Mouse (Mus musculus): ENCODE data around the gene Ripply3. TPM values are rescaled to one million over a fixed set of nuclear protein-coding genes. Genes with fewer than 3 reads are reported as not detected.
A peak's percentile ranks its signal among the peaks of the same experiment; 100 is the strongest.

Gene Ripply3
- polyA plus RNA-seq (2014; fragmentation: Nextera tagmentation; extraction: Ambion mirVana), result 5.3 and 6.0 TPM in 2 replicates

GRCm38 (mm10) chr16:94327781-94328711 lies at the start of gene Ripply3:
TSS of gene Ripply3 (plus strand) at chr16:94328420.
- H3K27me3 ChIP-seq (ENCODE audit: control insufficient read depth, insufficient read depth, low read length), result peaks cover 24% of the 10 kb centered on the region
- 1% methylated on average over 63 of the region's 63 CpGs for WGBS
- peak within 1 kb of the TSS; percentile 36 for H3K9ac ChIP-seq (ENCODE audit: low read length)
- ATAC-seq (ENCODE audit: low FRiP score), result peak; percentile 43
- H3K9me3 ChIP-seq (ENCODE audit: control insufficient read depth, low read length), result no peaks in the 10 kb centered on the region
- peak; percentile 95 for DNase-seq (ENCODE audit: low spot score, missing footprints)
- no peak within 1 kb of the TSS for H3K27ac ChIP-seq (ENCODE audit: low read depth, low read length)
- H3K4me2 ChIP-seq, result peak within 1 kb of the TSS; percentile 65
- H3K36me3 ChIP-seq (ENCODE audit: control insufficient read depth, insufficient read depth, low read length), result no peaks in the 10 kb centered on the region
- peaks cover 23% of the 10 kb centered on the region for H3K4me1 ChIP-seq (ENCODE audit: control insufficient read depth, insufficient read depth, low read length)
- peak within 1 kb of the TSS; percentile 42 for H3K4me3 ChIP-seq (ENCODE audit: low read depth, low read length)

- WGBS, result 89% methylated on average over 3 of the region's 3 CpGs
- ATAC-seq (ENCODE audit: low FRiP score) (no peak), DNase-seq (ENCODE audit: low spot score, missing footprints) (no peak)
- Histone ChIP-seq H3K4me1 (ENCODE audit: control insufficient read depth, insufficient read depth, low read length) (no peaks in the 10 kb centered on the region), H3K27me3 (ENCODE audit: control insufficient read depth, insufficient read depth, low read length) (no peaks in the 10 kb centered on the region), H3K27ac (ENCODE audit: low read depth, low read length) (no peak overlapping the region), H3K9ac (ENCODE audit: low read length) (no peak overlapping the region), H3K4me3 (ENCODE audit: low read depth, low read length) (no peak overlapping the region), H3K36me3 (ENCODE audit: control insufficient read depth, insufficient read depth, low read length) (0 out of 2 replicates have a peak, but pooled peaks cover 2% of the 10 kb centered on the region), H3K4me2 (no peak overlapping the region), H3K9me3 (ENCODE audit: control insufficient read depth, low read length) (no peaks in the 10 kb centered on the region)
Measured at GRCm38 (mm10) chr16:94283972-94284371, 44.2 kb upstream of the Ripply3 start.

- H3K27me3 ChIP-seq (ENCODE audit: control insufficient read depth, insufficient read depth, low read length), result no peaks in the 10 kb centered on the region
- no peak overlapping the region for H3K4me3 ChIP-seq (ENCODE audit: low read depth, low read length)
- H3K36me3 ChIP-seq (ENCODE audit: control insufficient read depth, insufficient read depth, low read length), result 0 out of 2 replicates have a peak, but pooled peaks cover 2% of the 10 kb centered on the region
- WGBS, result 90% methylated on average over 9 of the region's 9 CpGs
- H3K9me3 ChIP-seq (ENCODE audit: control insufficient read depth, low read length), result no peaks in the 10 kb centered on the region
- peaks cover 3% of the 10 kb centered on the region for H3K4me1 ChIP-seq (ENCODE audit: control insufficient read depth, insufficient read depth, low read length)
- no peak for ATAC-seq (ENCODE audit: low FRiP score)
- no peak for DNase-seq (ENCODE audit: low spot score, missing footprints)
- H3K27ac ChIP-seq (ENCODE audit: low read depth, low read length), result no peak overlapping the region
- H3K9ac ChIP-seq (ENCODE audit: low read length), result no peak overlapping the region
- no peak overlapping the region for H3K4me2 ChIP-seq
Measured at GRCm38 (mm10) chr16:94287826-94288225, 40.4 kb upstream of the Ripply3 start.

- Histone ChIP-seq H3K27me3 (ENCODE audit: control insufficient read depth, insufficient read depth, low read length) (no peaks in the 10 kb centered on the region), H3K27ac (ENCODE audit: low read depth, low read length) (no peak overlapping the region), H3K4me1 (ENCODE audit: control insufficient read depth, insufficient read depth, low read length) (peaks cover 3% of the 10 kb centered on the region), H3K9ac (ENCODE audit: low read length) (peak overlapping the region; percentile 84), H3K36me3 (ENCODE audit: control insufficient read depth, insufficient read depth, low read length) (0 out of 2 replicates have a peak, but pooled peaks cover 2% of the 10 kb centered on the region), H3K9me3 (ENCODE audit: control insufficient read depth, low read length) (no peaks in the 10 kb centered on the region), H3K4me3 (ENCODE audit: low read depth, low read length) (peak overlapping the region; percentile 91), H3K4me2 (peak overlapping the region; percentile 98)
- DNase-seq (ENCODE audit: low spot score, missing footprints) (peak; percentile 91), ATAC-seq (ENCODE audit: low FRiP score) (no peak; the same call in none of the 2 replicates)
- WGBS, result 14% methylated on average over 39 of the region's 39 CpGs
Measured at GRCm38 (mm10) chr16:94289138-94290072, 38.8 kb upstream of the Ripply3 start.

DNA sequence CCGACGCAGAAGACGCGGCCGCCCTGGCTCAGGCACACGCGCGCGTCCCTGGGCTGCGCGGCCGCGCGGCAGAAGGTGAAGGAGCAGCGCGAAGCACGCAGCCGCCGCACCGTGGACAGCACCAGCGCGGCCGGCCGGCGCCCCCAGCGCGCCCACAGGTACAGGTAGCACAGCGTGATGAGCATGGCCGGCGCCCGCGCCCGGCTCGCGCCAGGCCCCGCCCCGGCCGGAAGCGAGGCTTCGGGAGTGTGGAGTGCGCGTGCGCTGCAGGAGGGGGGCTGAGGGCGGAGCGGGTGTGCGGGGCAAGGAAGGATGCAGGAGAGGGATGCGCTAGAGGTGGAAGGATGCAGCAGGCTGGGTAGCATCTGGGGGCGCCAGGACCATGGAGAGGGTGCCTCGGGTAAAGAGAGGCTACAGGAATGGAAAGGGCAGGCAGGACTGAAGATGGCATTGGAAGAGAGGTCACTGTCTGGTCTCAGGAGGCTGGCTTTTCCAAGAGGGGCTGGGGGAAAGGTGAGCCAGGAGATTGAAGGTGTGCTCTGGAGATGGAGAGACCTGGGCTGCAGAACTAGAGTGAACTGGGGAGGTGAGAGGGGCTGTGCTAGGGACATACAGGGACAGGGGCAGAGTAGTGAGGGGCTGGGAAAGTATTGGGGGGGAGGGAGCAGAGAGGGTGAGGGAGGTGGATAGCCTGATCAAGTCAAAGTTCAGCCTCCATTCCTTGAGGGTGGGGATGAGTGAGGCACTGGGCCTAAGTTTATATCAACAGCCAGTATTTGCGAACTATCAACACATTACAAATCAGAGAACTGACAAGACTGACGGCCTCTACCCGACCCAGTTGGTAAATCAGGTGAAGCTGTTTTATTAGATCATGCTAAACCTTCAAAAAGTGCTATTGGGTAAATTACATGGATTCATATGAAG lies 37.9 kb upstream of the Ripply3 start:
- ATAC-seq (ENCODE audit: low FRiP score), result peak; percentile 98
- WGBS, result 5% methylated on average over 52 of the region's 52 CpGs
- no peaks in the 10 kb centered on the region for H3K27me3 ChIP-seq (ENCODE audit: control insufficient read depth, insufficient read depth, low read length)
- 0 out of 2 replicates have a peak, but pooled peaks cover 2% of the 10 kb centered on the region for H3K36me3 ChIP-seq (ENCODE audit: control insufficient read depth, insufficient read depth, low read length)
- H3K4me1 ChIP-seq (ENCODE audit: control insufficient read depth, insufficient read depth, low read length), result peaks cover 3% of the 10 kb centered on the region
- peak overlapping the region; percentile 98 for H3K4me2 ChIP-seq
- DNase-seq (ENCODE audit: low spot score, missing footprints), result peak; percentile 97
- H3K4me3 ChIP-seq (ENCODE audit: low read depth, low read length), result peak overlapping the region; percentile 91
- no peak overlapping the region for H3K27ac ChIP-seq (ENCODE audit: low read depth, low read length)
- peak overlapping the region; percentile 84 for H3K9ac ChIP-seq (ENCODE audit: low read length)
- H3K9me3 ChIP-seq (ENCODE audit: control insufficient read depth, low read length), result no peaks in the 10 kb centered on the region

DNA sequence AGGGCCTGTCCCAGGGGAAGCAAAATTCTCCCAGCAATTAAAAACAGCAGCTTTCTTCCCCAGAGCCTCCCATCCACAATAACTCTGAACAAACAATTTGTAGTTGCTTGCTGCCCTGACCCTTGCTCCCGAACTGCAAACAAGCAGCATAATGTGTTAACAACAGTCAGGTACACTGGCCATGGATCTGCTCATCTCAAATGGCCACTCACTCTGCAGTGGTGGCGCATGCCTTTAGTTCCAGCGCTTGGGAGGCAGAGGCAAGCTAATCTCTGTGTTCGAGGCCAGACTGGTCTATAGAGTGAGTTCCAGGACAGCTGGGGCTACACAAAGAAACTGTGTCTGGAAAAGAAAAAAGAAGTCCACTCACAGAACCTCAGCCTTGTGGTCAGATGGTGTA lies 37.1 kb upstream of the Ripply3 start:
- ATAC-seq (ENCODE audit: low FRiP score) (no peak), DNase-seq (ENCODE audit: low spot score, missing footprints) (no peak)
- no peak overlapping the region for H3K27ac ChIP-seq (ENCODE audit: low read depth, low read length)
- no peaks in the 10 kb centered on the region for H3K27me3 ChIP-seq (ENCODE audit: control insufficient read depth, insufficient read depth, low read length)
- no peaks in the 10 kb centered on the region for H3K9me3 ChIP-seq (ENCODE audit: control insufficient read depth, low read length)
- peaks cover 3% of the 10 kb centered on the region for H3K4me1 ChIP-seq (ENCODE audit: control insufficient read depth, insufficient read depth, low read length)
- no peaks in the 10 kb centered on the region for H3K36me3 ChIP-seq (ENCODE audit: control insufficient read depth, insufficient read depth, low read length)
- no peak overlapping the region for H3K4me2 ChIP-seq
- H3K4me3 ChIP-seq (ENCODE audit: low read depth, low read length), result no peak overlapping the region
- H3K9ac ChIP-seq (ENCODE audit: low read length), result no peak overlapping the region
- 84% methylated on average over 4 of the region's 4 CpGs for WGBS

DNA sequence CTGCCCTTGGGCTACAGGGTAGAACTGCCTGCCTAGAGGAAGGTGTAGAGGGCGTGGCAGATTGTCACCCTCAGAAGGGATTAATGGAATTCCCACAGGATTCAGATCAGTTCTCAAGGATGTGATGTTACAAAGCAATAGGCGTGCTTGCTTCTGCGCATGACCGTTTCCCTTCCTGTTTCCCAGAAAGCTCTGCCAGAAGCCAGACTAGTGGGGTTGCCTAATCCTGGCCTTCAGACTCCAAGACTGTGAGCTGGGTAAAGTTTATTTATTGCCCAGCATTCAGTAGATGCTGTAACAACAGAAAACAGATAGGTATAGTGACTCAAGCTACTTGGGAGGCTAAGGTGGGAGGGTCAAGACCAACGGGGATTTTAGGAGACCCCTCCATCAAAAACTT lies 30.1 kb upstream of the Ripply3 start:
- no peak overlapping the region for H3K27ac ChIP-seq (ENCODE audit: low read depth, low read length)
- H3K9me3 ChIP-seq (ENCODE audit: control insufficient read depth, low read length), result no peaks in the 10 kb centered on the region
- ATAC-seq (ENCODE audit: low FRiP score), result no peak
- H3K4me1 ChIP-seq (ENCODE audit: control insufficient read depth, insufficient read depth, low read length), result peaks cover 7% of the 10 kb centered on the region
- H3K4me2 ChIP-seq, result no peak overlapping the region
- no peaks in the 10 kb centered on the region for H3K36me3 ChIP-seq (ENCODE audit: control insufficient read depth, insufficient read depth, low read length)
- peaks cover 3% of the 10 kb centered on the region; the same call in 1 of the 2 replicates for H3K27me3 ChIP-seq (ENCODE audit: control insufficient read depth, insufficient read depth, low read length)
- no peak overlapping the region for H3K4me3 ChIP-seq (ENCODE audit: low read depth, low read length)
- DNase-seq (ENCODE audit: low spot score, missing footprints), result no peak
- no peak overlapping the region for H3K9ac ChIP-seq (ENCODE audit: low read length)
- 93% methylated on average over 5 of the region's 5 CpGs for WGBS

GRCm38 (mm10) chr16:94299210-94299609 lies 29.0 kb upstream of the Ripply3 start:
- no peaks in the 10 kb centered on the region for H3K36me3 ChIP-seq (ENCODE audit: control insufficient read depth, insufficient read depth, low read length)
- no peak overlapping the region for H3K9ac ChIP-seq (ENCODE audit: low read length)
- WGBS, result 77% methylated on average over 4 of the region's 4 CpGs
- peaks cover 7% of the 10 kb centered on the region for H3K4me1 ChIP-seq (ENCODE audit: control insufficient read depth, insufficient read depth, low read length)
- no peak overlapping the region for H3K27ac ChIP-seq (ENCODE audit: low read depth, low read length)
- peaks cover 5% of the 10 kb centered on the region; the same call in 1 of the 2 replicates for H3K27me3 ChIP-seq (ENCODE audit: control insufficient read depth, insufficient read depth, low read length)
- ATAC-seq (ENCODE audit: low FRiP score) (no peak), DNase-seq (ENCODE audit: low spot score, missing footprints) (peak; percentile 67)
- H3K9me3 ChIP-seq (ENCODE audit: control insufficient read depth, low read length), result no peaks in the 10 kb centered on the region
- H3K4me3 ChIP-seq (ENCODE audit: low read depth, low read length), result no peak overlapping the region
- H3K4me2 ChIP-seq, result no peak overlapping the region

All from midbrain, embryonic 11.5 days (tissue).